Mouse (Mus musculus): ENCODE data around the gene Sap30bp.
A peak's percentile ranks its signal among the peaks of the same experiment; 100 is the strongest.

DNA sequence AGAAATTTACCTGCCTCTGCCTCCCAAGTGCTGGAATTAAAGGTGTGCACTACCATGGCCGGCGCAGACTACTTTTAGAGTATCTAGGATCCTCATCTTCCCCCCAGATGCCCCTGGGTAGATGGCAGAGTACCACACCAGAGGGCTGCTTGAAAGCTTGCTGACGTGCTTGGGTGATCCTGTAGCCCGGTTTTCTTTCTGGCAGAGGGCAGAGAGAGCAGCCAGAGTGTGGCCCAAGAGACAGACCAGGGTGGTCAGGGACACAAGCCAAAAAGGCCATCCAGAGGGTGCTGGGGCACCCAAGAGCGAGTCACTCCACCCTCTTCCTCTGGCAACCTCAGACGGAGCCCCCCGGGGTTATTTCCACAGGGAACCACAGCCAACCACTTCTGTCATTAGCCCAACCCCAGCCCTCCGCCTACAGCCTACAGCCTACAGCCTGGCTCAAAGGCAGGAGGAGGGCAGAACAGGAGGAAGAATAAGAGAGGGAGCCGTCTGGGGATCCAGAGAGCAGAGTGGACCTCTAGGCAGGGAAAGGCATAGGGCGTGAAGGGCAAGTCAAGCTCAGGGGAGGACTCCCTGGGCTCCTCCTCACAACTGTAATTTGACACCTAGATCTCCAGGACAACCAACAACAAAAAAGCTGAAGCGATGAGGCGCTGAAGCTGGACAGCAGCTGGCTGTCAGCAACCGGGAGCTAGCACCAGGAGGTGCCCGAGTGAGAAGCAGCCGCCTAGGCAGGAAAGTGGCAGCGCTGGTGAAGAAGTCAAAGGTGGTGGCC is 33.4 kb upstream of the Sap30bp start, which contains the start of gene Smim5:
- TF ChIP-seq CTCF (IDR thresholded peaks at IDR 0.05; ENCODE audit: low read depth) (peak; percentile 31; the same call in 1 of the 2 replicates), EP300 (IDR thresholded peaks at IDR 0.05; ENCODE audit: low read depth) (0 out of 2 replicates have a peak, but pooled peaks have one; percentile 5)

Data from liver, embryonic 14.5 days (tissue).